Mouse (Mus musculus): ENCODE measurements around the gene Fbxl5. TPM values are rescaled to one million over a fixed set of nuclear protein-coding genes. Genes with fewer than 3 reads are reported as not detected.

The Fbxl5 gene
- polyA plus RNA-seq, 1 experiment from 2014 or later = 58.4 TPM

Other genes with a start within 250 kb of the Fbxl5 start
- 9.3 and 9.8 TPM in 2 replicates for gene Cc2d2a, start 159.3 kb downstream of the Fbxl5 start, polyA plus RNA-seq (2016; fragmentation: Nextera tagmentation; extraction: Ambion mirVana)
- gene Bst1, start 2.8 kb downstream of the Fbxl5 start, polyA plus RNA-seq (2016; fragmentation: Nextera tagmentation; extraction: Ambion mirVana) = 0.12 TPM in 1 of 2 replicates, not detected in the other
- 6.7 and 7.0 TPM in 2 replicates for gene Cd38, start 46.9 kb upstream of the Fbxl5 start, polyA plus RNA-seq (2016; fragmentation: Nextera tagmentation; extraction: Ambion mirVana)
- gene Gm7879, start 91.5 kb upstream of the Fbxl5 start, polyA plus RNA-seq (2016; fragmentation: Nextera tagmentation; extraction: Ambion mirVana) = 0.63 and 1.1 TPM in 2 replicates
- 0.71 and 0.89 TPM in 2 replicates for gene Fgfbp1, start 160.1 kb upstream of the Fbxl5 start, polyA plus RNA-seq (2016; fragmentation: Nextera tagmentation; extraction: Ambion mirVana)

Measured in forebrain, embryonic 10.5 days (tissue).